Mouse (Mus musculus): ENCODE data around the gene Mrpl27. TPM values are rescaled to one million over a fixed set of nuclear protein-coding genes. Genes with fewer than 3 reads are reported as not detected.
"Not testable (repeated sequence)": the region's sequence is repeated elsewhere in the genome, so short reads cannot be mapped to it uniquely, and the experiment has no call there.

Gene Mrpl27
- polyA plus RNA-seq, 1 experiment from 2014 or later: 157 TPM

- no peaks in the 10 kb centered on the region for H3K9me3 ChIP-seq (ENCODE audit: control insufficient read depth, low read length)
- H3K4me1 ChIP-seq (ENCODE audit: control insufficient read depth, insufficient read depth, low read depth, low read length): peaks cover 6% of the 10 kb centered on the region
- peaks cover 12% of the 10 kb centered on the region for H3K36me3 ChIP-seq (ENCODE audit: control insufficient read depth, insufficient read depth, low read length)
- H3K27me3 ChIP-seq (replicated peaks; ENCODE audit: control insufficient read depth, insufficient read depth, low read length): no peaks in the 10 kb centered on the region
- H3K9ac ChIP-seq (ENCODE audit: low read depth, low read length): peak within 1 kb of the TSS; percentile 91
- H3K4me3 ChIP-seq (ENCODE audit: low read length): peak within 1 kb of the TSS; percentile 96
- H3K27ac ChIP-seq (ENCODE audit: low read depth, low read length): peak within 1 kb of the TSS; percentile 61
- peak within 1 kb of the TSS; percentile 90 for H3K4me2 ChIP-seq (ENCODE audit: low read length)
- ATAC-seq: peak; percentile 97
- WGBS: 7% methylated on average over 34 of the region's 41 CpGs
Observed at GRCm38 (mm10) chr11:94629199-94629883, 24.2 kb upstream of the Mrpl27 start, which contains the start of gene Lrrc59. TSS of gene Lrrc59 (plus strand) at chr11:94629767.

- peaks cover 17% of the 10 kb centered on the region for H3K36me3 ChIP-seq (ENCODE audit: control insufficient read depth, insufficient read depth, low read length)
- H3K27ac ChIP-seq (ENCODE audit: low read depth, low read length): peak overlapping the region; percentile 61
- H3K27me3 ChIP-seq (replicated peaks; ENCODE audit: control insufficient read depth, insufficient read depth, low read length): no peaks in the 10 kb centered on the region
- H3K4me3 ChIP-seq (ENCODE audit: low read length): peak overlapping the region; percentile 96
- no peaks in the 10 kb centered on the region for H3K9me3 ChIP-seq (ENCODE audit: control insufficient read depth, low read length)
- H3K4me2 ChIP-seq (ENCODE audit: low read length): peak overlapping the region; percentile 90
- H3K4me1 ChIP-seq (ENCODE audit: control insufficient read depth, insufficient read depth, low read depth, low read length): peaks cover 6% of the 10 kb centered on the region
- 0% methylated on average over 28 of the region's 28 CpGs for WGBS
- H3K9ac ChIP-seq (ENCODE audit: low read depth, low read length): peak overlapping the region; percentile 91
- peak; percentile 79 for ATAC-seq
Observed at GRCm38 (mm10) chr11:94629884-94630198, 23.7 kb upstream of the Mrpl27 start.

- H3K4me2 ChIP-seq (ENCODE audit: low read length): peak overlapping the region; percentile 90
- H3K36me3 ChIP-seq (ENCODE audit: control insufficient read depth, insufficient read depth, low read length): peaks cover 22% of the 10 kb centered on the region
- peak overlapping the region; percentile 96 for H3K4me3 ChIP-seq (ENCODE audit: low read length)
- 11% methylated on average over 26 of the region's 26 CpGs for WGBS
- ATAC-seq: 0 out of 2 replicates have a peak, but pooled peaks have one; percentile 53
- no peaks in the 10 kb centered on the region for H3K9me3 ChIP-seq (ENCODE audit: control insufficient read depth, low read length)
- H3K9ac ChIP-seq (ENCODE audit: low read depth, low read length): peak overlapping the region; percentile 91
- H3K27ac ChIP-seq (ENCODE audit: low read depth, low read length): peak overlapping the region; percentile 61
- H3K4me1 ChIP-seq (ENCODE audit: control insufficient read depth, insufficient read depth, low read depth, low read length): peaks cover 6% of the 10 kb centered on the region
- no peaks in the 10 kb centered on the region for H3K27me3 ChIP-seq (replicated peaks; ENCODE audit: control insufficient read depth, insufficient read depth, low read length)
Observed at GRCm38 (mm10) chr11:94630199-94631011, 23.2 kb upstream of the Mrpl27 start.

GRCm38 (mm10) chr11:94631969-94632368, 21.6 kb upstream of the Mrpl27 start:
- H3K4me2 ChIP-seq (ENCODE audit: low read length): no peak overlapping the region
- no peak overlapping the region for H3K27ac ChIP-seq (ENCODE audit: low read depth, low read length)
- H3K36me3 ChIP-seq (ENCODE audit: control insufficient read depth, insufficient read depth, low read length): peaks cover 37% of the 10 kb centered on the region
- H3K4me1 ChIP-seq (ENCODE audit: control insufficient read depth, insufficient read depth, low read depth, low read length): peaks cover 6% of the 10 kb centered on the region
- no peak overlapping the region for H3K9ac ChIP-seq (ENCODE audit: low read depth, low read length)
- H3K27me3 ChIP-seq (replicated peaks; ENCODE audit: control insufficient read depth, insufficient read depth, low read length): no peaks in the 10 kb centered on the region
- no peak overlapping the region for H3K4me3 ChIP-seq (ENCODE audit: low read length)
- ATAC-seq: no peak
- 96% methylated on average over 5 of the region's 5 CpGs for WGBS
- no peaks in the 10 kb centered on the region for H3K9me3 ChIP-seq (ENCODE audit: control insufficient read depth, low read length)

- WGBS: 90% methylated on average over 8 of the region's 8 CpGs
Observed at GRCm38 (mm10) chr11:94632988-94633387, 20.6 kb upstream of the Mrpl27 start.

DNA sequence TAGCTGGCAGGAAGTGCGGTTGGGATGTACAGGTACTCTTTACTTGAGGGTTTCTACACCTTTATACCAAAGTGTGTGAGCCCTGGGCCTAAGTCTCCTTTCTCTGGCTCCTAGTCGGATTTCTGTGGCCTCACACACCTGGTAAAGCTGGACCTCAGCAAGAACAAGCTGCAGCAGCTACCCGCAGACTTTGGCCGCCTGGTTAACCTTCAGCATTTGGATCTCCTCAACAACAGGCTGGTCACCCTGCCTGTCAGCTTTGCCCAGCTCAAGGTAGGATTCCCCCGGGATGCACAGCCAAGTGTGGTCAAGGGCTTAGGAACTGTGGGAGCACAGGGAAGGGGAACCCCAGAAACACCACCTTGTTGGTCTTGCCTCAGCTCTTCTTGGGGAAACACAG, 19.1 kb upstream of the Mrpl27 start:
- Histone ChIP-seq H3K27ac (ENCODE audit: low read depth, low read length) (no peak overlapping the region), H3K27me3 (replicated peaks; ENCODE audit: control insufficient read depth, insufficient read depth, low read length) (no peaks in the 10 kb centered on the region), H3K4me2 (ENCODE audit: low read length) (no peak overlapping the region), H3K4me1 (ENCODE audit: control insufficient read depth, insufficient read depth, low read depth, low read length) (peaks cover 6% of the 10 kb centered on the region), H3K9me3 (ENCODE audit: control insufficient read depth, low read length) (no peaks in the 10 kb centered on the region), H3K36me3 (ENCODE audit: control insufficient read depth, insufficient read depth, low read length) (peaks cover 58% of the 10 kb centered on the region), H3K9ac (ENCODE audit: low read depth, low read length) (no peak overlapping the region), H3K4me3 (ENCODE audit: low read length) (no peak overlapping the region)
- 92% methylated on average over 5 of the region's 5 CpGs for WGBS
- no peak for ATAC-seq

More at GRCm38 (mm10) chr11:94632988-94633387, 20.6 kb upstream of the Mrpl27 start:
- Histone ChIP-seq H3K4me1 (ENCODE audit: control insufficient read depth, insufficient read depth, low read depth, low read length) (peaks cover 6% of the 10 kb centered on the region), H3K4me3 (ENCODE audit: low read length) (no peak overlapping the region), H3K4me2 (ENCODE audit: low read length) (no peak overlapping the region), H3K9ac (ENCODE audit: low read depth, low read length) (no peak overlapping the region), H3K9me3 (ENCODE audit: control insufficient read depth, low read length) (no peaks in the 10 kb centered on the region), H3K27me3 (replicated peaks; ENCODE audit: control insufficient read depth, insufficient read depth, low read length) (no peaks in the 10 kb centered on the region), H3K36me3 (ENCODE audit: control insufficient read depth, insufficient read depth, low read length) (peaks cover 45% of the 10 kb centered on the region), H3K27ac (ENCODE audit: low read depth, low read length) (no peak overlapping the region)
- no peak for ATAC-seq

- Histone ChIP-seq H3K27ac (ENCODE audit: low read depth, low read length) (no peak overlapping the region), H3K4me1 (ENCODE audit: control insufficient read depth, insufficient read depth, low read depth, low read length) (no peaks in the 10 kb centered on the region), H3K36me3 (ENCODE audit: control insufficient read depth, insufficient read depth, low read length) (peaks cover 37% of the 10 kb centered on the region), H3K4me2 (ENCODE audit: low read length) (no peak overlapping the region), H3K27me3 (replicated peaks; ENCODE audit: control insufficient read depth, insufficient read depth, low read length) (no peaks in the 10 kb centered on the region), H3K9me3 (ENCODE audit: control insufficient read depth, low read length) (no peaks in the 10 kb centered on the region), H3K4me3 (ENCODE audit: low read length) (no peak overlapping the region), H3K9ac (ENCODE audit: low read depth, low read length) (no peak overlapping the region)
- no peak for ATAC-seq
- WGBS: 87% methylated on average over 8 of the region's 8 CpGs
Observed at GRCm38 (mm10) chr11:94644461-94645219, 8.9 kb upstream of the Mrpl27 start.

GRCm38 (mm10) chr11:94646457-94646856, 7.1 kb upstream of the Mrpl27 start:
- Histone ChIP-seq H3K36me3 (ENCODE audit: control insufficient read depth, insufficient read depth, low read length) (peaks cover 27% of the 10 kb centered on the region), H3K4me3 (ENCODE audit: low read length) (no peak overlapping the region), H3K9me3 (ENCODE audit: control insufficient read depth, low read length) (no peaks in the 10 kb centered on the region), H3K4me2 (ENCODE audit: low read length) (no peak overlapping the region), H3K9ac (ENCODE audit: low read depth, low read length) (no peak overlapping the region), H3K27ac (ENCODE audit: low read depth, low read length) (no peak overlapping the region), H3K4me1 (ENCODE audit: control insufficient read depth, insufficient read depth, low read depth, low read length) (no peaks in the 10 kb centered on the region), H3K27me3 (replicated peaks; ENCODE audit: control insufficient read depth, insufficient read depth, low read length) (no peaks in the 10 kb centered on the region)
- ATAC-seq: no peak
- 94% methylated on average over 4 of the region's 4 CpGs for WGBS

- H3K36me3 ChIP-seq (ENCODE audit: control insufficient read depth, insufficient read depth, low read length); H3K27me3 ChIP-seq (replicated peaks; ENCODE audit: control insufficient read depth, insufficient read depth, low read length); ATAC-seq; H3K4me2 ChIP-seq (ENCODE audit: low read length); H3K9ac ChIP-seq (ENCODE audit: low read depth, low read length); H3K27ac ChIP-seq (ENCODE audit: low read depth, low read length); H3K4me3 ChIP-seq (ENCODE audit: low read length); H3K9me3 ChIP-seq (ENCODE audit: control insufficient read depth, low read length): not testable (repeated sequence)
- WGBS: 95% methylated on average over 5 of the region's 7 CpGs
- H3K4me1 ChIP-seq (ENCODE audit: control insufficient read depth, insufficient read depth, low read depth, low read length): peaks cover 11% of the 10 kb centered on the region
Observed at GRCm38 (mm10) chr11:94651241-94651640, 2.3 kb upstream of the Mrpl27 start.
